Mouse (Mus musculus) liver, embryonic 14.5 days (tissue): ENCODE measurements around the gene Phactr4.

Source experiments
- CTCF ChIP-seq: IDR thresholded peaks from 2 replicates; pipeline ENCODE4 v1.5.1; 2016; ENCODE audit warnings: antibody characterized with exemption, low read depth, control low read depth
- EP300 ChIP-seq: IDR thresholded peaks from 2 replicates; pipeline ENCODE4 v1.6.1; 2016; ENCODE audit warnings: antibody characterized with exemption, low read depth

DNA sequence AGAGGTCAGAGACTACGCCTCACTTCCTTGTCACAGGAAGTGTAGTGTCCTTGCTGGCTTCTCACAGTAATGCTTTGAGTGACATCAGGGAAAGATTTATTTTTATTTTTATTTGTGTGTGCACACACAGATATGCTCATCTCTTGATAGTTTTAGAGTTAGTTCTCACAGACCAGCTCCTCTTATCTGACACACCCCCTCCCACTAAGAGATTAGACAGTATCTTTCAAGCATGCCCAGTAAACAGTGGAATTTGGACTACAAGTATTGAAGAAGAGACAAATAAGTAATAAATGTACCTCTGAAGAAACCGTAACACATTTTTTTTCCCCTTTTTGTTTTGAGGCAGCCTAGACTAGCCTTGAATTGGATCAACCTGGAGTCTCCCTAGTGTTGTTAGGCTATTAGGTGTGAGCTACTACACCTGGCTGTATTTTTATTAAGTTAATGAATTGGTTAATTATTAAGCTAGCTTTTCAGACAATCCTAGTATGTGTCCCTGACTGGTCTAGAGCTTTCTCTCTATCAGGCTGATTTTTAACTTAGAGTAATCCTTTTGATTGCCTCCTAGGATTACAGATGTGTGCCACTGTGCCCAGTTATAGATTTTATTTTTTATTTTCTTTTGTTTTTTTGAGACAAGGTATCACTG, 41.2 kb downstream of the Phactr4 start:
- TF ChIP-seq EP300: no peak
- no peak for TF ChIP-seq CTCF
